Mouse (Mus musculus) thymus, postnatal 10 days (tissue): ENCODE data around the gene Gm42957.
"Not testable (repeated sequence)": the region's sequence is repeated elsewhere in the genome, so short reads cannot be mapped to it uniquely, and the experiment has no call there.

Experiments
- DNase-seq, 2 experiments: peaks; one replicate each; pipeline ENCODE4 v3.0.0; 2021; ENCODE audit warnings: low spot score in 2 of 2

The Gm42957 gene

DNA sequence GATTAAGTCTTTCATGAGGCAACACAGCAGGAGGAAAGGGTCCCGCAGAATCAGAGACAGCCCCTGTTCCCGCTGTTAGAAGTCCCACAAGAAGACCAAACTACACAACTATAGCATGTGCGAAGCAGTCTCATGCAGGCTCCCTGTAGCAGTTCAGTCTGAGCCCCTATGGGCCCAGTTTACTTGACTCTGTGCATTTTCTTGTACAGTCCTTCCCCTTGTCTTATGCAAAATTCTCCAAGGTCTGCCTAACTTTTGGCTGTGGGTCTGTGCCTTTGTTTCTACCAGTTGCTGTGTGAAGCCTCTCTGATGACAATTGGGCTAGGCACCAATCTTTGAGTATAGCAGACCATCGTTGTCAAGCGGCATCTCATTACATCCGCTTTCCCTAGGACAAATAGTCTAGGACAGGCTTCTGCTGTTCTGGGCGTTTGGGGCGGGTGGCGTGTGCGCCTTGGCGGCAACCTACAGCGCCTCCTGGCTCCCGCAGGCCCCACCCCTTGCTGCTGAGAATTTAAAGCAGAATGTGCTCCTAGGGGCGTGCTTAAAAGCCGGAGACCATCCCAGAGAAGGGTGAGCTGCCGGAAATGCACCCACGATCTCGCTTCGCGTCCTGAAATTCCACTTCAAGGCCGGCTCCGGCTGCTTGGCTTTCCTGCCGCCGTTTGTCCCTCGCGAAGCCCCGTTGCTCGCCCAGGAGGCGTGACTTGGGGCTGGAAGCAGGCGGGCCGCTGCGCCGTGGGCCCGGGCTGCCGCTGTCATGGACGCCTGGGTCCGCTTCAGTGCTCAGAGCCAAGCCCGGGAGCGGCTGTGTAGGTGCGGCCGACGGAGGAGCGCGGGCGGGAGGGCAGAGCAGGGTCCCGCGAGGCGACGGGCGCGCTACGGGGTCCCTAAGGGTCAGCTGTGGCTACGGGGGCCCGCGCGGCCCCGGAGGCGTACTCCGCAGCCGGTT is at the start of gene Gm42957, which contains the start of gene Pex11b:
Gene Gm42957, plus strand, starts transcription at position 547 of the 952 bp plus-strand sequence.
Gene Pex11b, plus strand, starts transcription at position 449 of the 952 bp plus-strand sequence.
- DNase-seq, result peak; percentile 72 to 76

GRCm38 (mm10) chr3:96590657-96591056 is 44.6 kb upstream of the Gm42957 start:
- DNase-seq, result no peak

GRCm38 (mm10) chr3:96593374-96593773 is 41.9 kb upstream of the Gm42957 start:
- DNase-seq, result no peak

- peak; percentile 91 for DNase-seq
Measured at GRCm38 (mm10) chr3:96593790-96594560, 41.3 kb upstream of the Gm42957 start, which contains the start of gene Polr3gl. Gene Polr3gl (minus strand): TSS chr3:96594181.

DNA sequence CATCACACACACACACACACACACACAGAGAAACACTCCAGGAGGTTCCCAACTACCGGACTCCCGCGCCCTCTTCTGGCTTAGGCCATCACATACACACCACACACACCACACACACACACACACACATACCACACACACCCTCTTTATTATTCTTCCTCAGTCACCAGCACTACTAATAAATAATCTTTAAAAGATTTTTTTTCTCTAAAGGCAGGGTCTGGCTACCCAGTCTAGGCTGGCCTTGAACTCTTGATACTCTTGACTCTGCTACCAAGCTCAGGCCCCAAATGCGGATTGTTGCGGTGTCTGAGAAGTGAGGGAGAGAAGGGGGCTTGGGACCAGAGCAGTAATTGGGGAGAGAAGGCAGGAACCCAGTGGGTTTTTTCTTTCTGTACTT is 40.4 kb upstream of the Gm42957 start:
- DNase-seq, result no peak

DNA sequence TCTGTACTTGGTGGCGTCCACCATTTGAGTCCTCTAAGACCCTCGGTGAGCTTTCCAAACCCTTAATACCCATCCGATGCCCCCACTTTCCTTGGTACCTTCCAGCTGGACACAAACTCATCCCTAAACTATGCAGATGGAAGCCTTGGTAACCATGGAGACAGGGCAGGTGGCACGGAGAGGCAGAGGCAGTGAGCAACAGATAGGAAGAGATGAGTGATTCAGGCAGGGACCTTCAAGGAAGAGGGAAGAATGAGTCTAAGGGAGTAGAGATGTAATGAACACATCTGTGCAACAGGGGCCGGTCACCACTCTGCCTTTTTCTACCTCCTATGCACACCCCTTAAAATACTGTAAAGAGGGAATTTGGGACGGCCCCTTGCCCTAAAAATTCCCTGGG is 39.6 kb upstream of the Gm42957 start:
- DNase-seq, result no peak

DNA sequence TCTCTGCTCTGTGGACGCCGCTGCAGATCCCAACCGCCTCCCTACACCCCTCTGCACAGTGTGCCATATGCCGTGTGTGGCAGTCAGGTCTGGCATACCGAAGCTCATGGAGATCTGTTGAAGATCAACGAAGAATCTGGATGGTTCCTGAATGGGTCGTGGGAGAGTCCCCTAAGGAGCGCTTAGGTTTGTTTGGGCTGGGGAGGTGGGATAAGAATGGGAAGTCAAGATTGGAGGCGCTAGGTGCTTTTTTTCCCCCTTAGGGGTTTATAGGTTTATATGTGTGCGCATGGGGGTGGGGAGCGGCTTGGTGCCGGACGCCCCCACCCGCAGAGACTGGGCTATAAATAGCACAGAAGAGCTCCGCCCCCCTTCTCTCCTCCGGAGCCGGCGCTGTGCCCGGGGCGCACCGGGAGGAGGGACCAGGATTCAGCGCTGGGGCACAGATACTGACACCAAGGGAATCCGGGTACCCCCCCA is 39.0 kb upstream of the Gm42957 start, which contains the start of gene Ankrd34a:
Gene Ankrd34a, plus strand, starts transcription at position 409 of the 480 bp plus-strand sequence.
- DNase-seq, result no peak

DNA sequence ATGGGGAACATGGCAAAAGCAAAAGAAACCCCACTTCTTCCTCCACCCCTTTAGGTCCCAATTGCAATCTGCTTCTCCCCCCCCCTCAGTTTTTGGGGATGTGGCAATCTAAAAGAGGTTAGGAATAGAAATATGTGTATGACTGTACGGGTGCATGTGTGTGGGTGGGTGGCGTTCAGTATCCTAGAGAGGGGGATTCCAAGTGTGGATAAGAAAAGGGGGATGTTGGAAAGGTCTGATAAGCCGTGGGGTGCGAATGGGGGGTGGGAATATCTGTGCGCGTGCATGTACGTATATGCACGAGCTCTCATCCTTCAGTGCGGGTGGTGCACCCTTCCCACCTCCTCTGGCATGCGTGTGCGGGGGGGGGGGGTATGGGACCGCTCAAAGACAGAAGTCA is 38.4 kb upstream of the Gm42957 start:
- DNase-seq, result no peak

DNA sequence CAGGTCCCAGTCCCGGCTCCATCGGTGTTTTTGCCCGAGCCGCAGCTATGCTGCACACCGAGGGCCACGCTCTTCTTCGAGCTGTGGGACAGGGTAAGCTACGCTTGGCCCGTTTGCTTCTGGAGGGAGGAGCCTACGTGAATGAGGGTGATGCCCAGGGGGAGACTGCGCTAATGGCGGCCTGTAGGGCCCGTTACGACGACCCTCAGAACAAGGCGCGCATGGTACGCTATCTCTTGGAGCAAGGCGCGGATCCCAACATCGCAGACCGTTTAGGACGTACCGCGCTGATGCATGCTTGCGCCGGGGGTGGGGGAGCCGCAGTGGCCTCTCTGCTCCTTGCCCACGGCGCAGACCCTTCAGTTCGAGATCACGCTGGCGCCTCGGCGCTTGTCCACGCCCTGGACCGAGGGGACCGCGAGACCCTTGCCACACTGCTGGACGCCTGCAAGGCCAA is 37.8 kb upstream of the Gm42957 start:
- no peak for DNase-seq

DNA sequence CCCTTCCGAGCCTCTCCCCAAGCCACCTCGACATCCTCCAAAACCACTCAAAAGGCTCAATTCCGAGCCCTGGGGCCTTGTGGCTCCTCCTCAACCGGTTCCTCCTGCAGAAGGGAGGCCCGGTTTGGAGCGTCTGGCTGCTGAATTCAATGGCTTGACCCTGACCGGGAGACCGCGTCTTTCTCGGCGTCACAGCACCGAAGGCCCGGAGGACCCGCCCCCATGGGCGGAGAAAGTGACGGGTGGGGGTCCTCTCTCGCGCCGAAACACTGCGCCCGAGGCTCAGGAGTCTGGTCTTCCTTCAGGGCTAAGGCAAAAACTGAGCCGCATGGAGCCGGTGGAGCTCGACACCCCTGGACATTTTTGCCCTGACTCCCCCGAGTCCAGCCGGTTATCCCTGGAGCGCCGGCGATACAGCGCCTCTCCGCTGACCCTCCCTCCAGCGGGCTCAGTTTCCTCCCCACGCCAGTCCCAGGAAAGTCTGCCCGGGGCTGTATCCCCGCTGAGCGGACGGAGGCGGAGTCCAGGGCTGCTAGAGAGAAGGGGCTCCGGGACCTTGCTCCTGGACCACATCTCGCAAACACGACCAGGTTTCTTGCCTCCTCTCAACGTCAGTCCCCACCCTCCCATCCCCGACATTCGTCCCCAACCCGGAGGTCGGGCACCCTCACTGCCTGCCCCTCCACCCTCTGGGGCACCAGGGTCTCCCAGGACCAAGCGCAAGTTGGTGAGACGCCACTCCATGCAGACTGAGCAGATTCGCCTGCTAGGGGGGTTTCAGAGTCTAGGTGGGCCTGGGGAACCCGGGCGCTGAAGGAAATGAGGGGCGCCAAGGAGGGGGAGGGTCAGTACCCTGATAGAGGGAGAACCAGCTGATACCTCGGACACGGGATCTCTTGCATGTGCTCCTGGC is 36.9 kb upstream of the Gm42957 start:
- DNase-seq, result no peak

- no peak for DNase-seq
Measured at GRCm38 (mm10) chr3:96599069-96599393, 36.2 kb upstream of the Gm42957 start.

DNA sequence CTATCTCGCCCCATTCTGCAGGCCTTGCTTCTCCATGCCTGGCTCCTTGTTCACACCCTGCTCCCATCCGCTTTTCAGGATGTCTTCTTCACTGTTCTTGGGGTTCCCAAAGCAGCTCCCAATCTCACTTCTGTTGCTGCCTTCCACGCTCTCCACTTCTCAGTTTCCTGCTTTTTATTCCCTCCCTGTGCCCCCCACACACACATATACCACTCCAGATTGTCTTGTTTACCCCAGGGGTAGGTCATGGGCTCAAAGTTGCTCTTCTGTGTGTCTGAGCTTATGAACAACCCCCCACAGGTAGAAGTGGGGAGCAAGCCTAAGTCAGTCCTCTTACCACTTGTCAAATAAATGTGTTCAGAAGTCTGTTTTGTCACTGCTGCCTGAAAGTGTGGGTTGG is 35.9 kb upstream of the Gm42957 start:
- DNase-seq, result no peak

DNA sequence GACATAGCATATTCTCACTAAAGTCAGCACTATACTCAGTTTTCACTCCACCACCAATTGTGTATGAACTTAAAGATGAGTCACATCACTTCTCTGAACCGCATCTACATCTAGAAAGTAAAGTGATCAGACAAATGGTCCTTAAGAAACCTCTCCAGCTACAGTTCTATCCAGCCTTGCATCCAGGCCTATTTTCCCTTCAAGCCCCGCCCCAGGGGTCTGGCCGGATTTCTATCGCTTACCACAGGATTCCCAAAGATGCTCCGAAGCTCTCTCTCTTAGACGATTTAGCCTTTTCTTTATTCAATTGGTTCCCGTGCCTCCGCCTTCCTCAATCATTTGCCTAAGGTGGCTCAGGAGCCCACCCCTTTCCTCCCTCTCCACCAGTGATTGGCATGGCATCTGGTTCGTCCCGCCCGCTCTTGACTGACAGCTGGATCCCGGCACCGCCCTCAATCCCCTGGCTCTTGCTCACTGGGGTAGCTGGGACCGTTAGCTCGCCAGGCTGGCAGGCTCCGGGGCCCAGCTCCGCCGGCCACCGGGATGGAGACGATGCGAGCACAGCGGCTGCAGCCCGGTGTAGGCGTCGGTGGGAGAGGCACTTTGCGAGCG is 34.5 kb upstream of the Gm42957 start, which contains the start of gene Lix1l:
Gene Lix1l, plus strand, starts transcription at position 511 of the 612 bp plus-strand sequence.
- peak; percentile 83 to 85 for DNase-seq

GRCm38 (mm10) chr3:96601251-96601787 is 34.0 kb upstream of the Gm42957 start:
- no peak for DNase-seq

DNA sequence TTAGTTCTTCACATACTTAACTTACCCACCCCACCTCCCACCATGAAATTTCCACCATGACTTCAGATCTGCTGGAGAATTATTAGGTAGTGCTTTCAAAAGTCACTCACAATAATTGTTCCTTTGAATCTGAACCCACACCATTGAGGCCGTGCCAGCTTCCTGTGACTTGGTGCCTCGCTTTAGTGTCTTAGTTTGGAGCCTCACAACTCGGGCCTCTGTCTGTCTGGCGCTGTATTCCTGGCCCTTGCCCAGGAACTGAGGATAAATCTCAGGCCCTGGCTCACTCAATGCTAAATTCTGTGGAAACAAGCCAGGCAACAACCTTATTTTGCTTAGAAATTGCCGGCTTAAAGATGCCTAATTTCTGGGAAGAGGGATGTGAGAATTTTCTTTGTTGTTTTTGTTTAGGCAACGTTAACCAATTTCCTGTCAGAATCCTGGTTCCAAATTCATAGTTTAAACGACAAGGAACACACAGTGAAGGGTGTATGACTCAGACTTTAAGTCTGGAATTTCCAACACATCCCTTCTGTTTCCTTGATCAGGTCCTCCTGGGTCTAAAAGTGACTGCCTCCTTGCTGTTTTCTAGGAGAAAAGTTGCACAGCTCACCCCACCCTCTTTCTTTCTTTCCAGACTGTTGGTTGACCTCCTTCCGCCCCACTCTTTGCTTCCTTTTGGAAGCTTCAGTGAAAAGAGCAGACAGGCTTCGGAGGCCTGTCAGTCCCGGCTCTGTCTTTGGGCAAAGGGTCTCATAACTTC is 33.2 kb upstream of the Gm42957 start:
- DNase-seq, result no peak

- no peak for DNase-seq
Measured at GRCm38 (mm10) chr3:96602704-96603084, 32.6 kb upstream of the Gm42957 start.

DNA sequence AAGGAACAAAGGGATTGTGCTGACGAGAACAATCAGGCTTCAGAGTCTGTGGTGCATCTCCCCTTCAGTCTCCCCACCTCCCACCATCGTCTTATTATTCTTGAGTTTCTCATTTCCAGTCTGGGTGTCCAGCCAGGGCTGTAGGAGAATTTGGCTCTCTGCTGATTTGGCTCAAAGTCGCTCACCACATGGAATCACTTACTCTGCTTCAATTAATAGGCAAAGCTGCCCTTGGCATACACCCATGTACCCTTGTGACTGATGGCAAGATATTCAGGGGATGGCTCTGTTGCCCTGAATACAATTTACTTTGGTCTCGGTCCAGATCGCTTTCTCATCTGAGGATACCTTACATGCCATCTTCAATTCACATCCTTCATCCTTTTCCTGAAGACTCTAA is 32.0 kb upstream of the Gm42957 start:
- no peak for DNase-seq

DNA sequence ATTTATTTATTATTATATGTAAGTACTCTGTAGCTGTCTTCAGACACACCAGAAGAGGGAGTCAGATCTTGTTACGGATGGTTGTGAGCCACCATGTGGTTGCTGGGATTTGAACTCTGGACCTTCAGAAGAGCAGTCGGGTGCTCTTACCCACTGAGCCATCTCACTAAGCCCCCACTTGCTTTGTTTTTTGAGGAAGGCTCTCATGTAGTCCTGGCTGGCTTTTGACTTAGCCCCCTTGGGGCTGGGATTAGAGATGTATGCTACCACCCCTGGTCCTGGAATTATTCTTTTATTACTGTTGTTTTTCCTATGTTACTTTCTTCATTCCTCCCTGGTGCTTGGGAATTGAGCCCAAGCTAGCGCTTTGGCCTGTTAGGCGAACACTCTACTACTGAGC is 29.3 kb upstream of the Gm42957 start:
- DNase-seq, result not testable (repeated sequence)

GRCm38 (mm10) chr3:96606618-96607017 is 28.7 kb upstream of the Gm42957 start:
- DNase-seq, result no peak

- DNase-seq, result no peak
Measured at GRCm38 (mm10) chr3:96617941-96618340, 17.3 kb upstream of the Gm42957 start.
